24 mouse cellular contexts compared by ENCODE assay signal in the genomic region with DNA sequence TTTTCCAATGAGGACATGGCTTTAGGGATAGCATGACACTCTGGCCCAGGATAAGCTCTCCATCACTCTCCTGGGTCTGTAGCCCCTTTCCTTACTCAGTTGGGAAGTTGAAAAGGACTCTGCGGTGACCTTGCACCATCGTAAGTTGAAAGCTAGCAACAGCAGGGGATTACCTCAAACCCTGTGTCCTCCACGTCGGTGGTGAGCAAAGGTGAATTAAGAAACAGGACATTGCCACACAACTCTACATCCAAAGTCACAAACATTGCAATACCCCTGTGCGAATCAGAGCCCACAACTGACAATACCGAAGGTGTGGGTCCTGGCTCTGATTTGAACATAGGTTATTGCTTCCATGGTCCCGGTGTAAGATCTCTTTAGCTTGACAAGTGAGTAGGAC. TPM values are rescaled to one million over a fixed set of nuclear protein-coding genes. Genes with fewer than 3 reads are reported as not detected.
A peak's percentile ranks its signal among the peaks of the same experiment; 100 is the strongest.
DNase-seq lines count a peak whose midpoint lies in the region; ATAC-seq and TF ChIP-seq lines count a peak whose summit lies in the region.
"Had no signal": no experiment of that assay in that cellular context is flagged by ENCODE, and none has a peak within 500 bp of the region (broad histone marks: within the 10 kb centered on the region; RNA-seq: fewer than 3 reads in every experiment).

No protein-coding gene starts in this region.

- WGBS in liver, postnatal 0 days (ENCODE audit: insufficient replicate concordance): 62% methylated on average over 7 of the region's 7 CpGs
- 78% methylated on average over 7 of the region's 7 CpGs for WGBS in liver, embryonic 11.5 days
- WGBS in bone marrow, adult 2 months: 43% methylated on average over 7 of the region's 7 CpGs

- peak; percentile 60; the same call in 1 of the 2 replicates for TF ChIP-seq EP300 in liver, postnatal 0 days (IDR thresholded peaks at IDR 0.05; ENCODE audit: low read depth)

- H3K36me3 ChIP-seq in liver, postnatal 0 days (replicated peaks; ENCODE audit: insufficient read depth, low read length): no peaks in the 10 kb centered on the region
- no peaks in the 10 kb centered on the region for H3K36me3 ChIP-seq in liver, embryonic 11.5 days (ENCODE audit: control insufficient read depth, insufficient read depth, low read length)
- H3K36me3 ChIP-seq: embryonic facial prominence, embryonic 10.5 days; embryonic facial prominence, embryonic 13.5 days; G1E had no signal

- peak; percentile 36 for DNase-seq in liver, postnatal 0 days
- DNase-seq in liver, embryonic 11.5 days (ENCODE audit: low spot score): no peak
- no peak for DNase-seq in left cerebral cortex, adult 9 months (ENCODE audit: low spot score in 2 of 2)
- DNase-seq in Muller cell, postnatal 12 days (ENCODE audit: inconsistent ontology term): no peak
- DNase-seq: cerebellum, adult 11-12 months; cerebellum, adult 8-10 months; cerebellum, postnatal 10 days; cerebellum, postnatal 36 days; embryo, embryonic 11 days; forebrain, postnatal 0 days; gastrocnemius, postnatal 25 days; heart, adult 2 months; heart, postnatal 36 days had no signal

- H3K27ac ChIP-seq in liver, postnatal 0 days (ENCODE audit: low read depth): peak overlapping the region; percentile 23; the same call in 1 of the 2 replicates
- no peak overlapping the region for H3K27ac ChIP-seq in liver, embryonic 11.5 days (ENCODE audit: low read depth, low read length)
- H3K27ac ChIP-seq in bone marrow, adult 2 months (ENCODE audit: control insufficient read depth, insufficient read depth, low read depth, low read length, poor library complexity): peak overlapping the region; percentile 50
- H3K27ac ChIP-seq: embryonic facial prominence, embryonic 10.5 days; embryonic facial prominence, embryonic 13.5 days; heart, adult 2 months; hindbrain, embryonic 14.5 days had no signal

- TF ChIP-seq CTCF in liver, postnatal 0 days (IDR thresholded peaks at IDR 0.05; ENCODE audit: low read depth): no peak
- no peak for TF ChIP-seq CTCF in bone marrow, adult 2 months (IDR thresholded peaks at IDR 0.05; ENCODE audit: control insufficient read depth, insufficient read depth, low read length)

- H3K4me3 ChIP-seq in liver, postnatal 0 days (ENCODE audit: low read depth, low read length): no peak overlapping the region
- H3K4me3 ChIP-seq in liver, embryonic 11.5 days (ENCODE audit: low read depth, low read length): no peak overlapping the region
- no peak overlapping the region for H3K4me3 ChIP-seq in bone marrow, adult 2 months (replicated peaks; ENCODE audit: control insufficient read depth, low read depth, low read length)
- H3K4me3 ChIP-seq: embryonic facial prominence, embryonic 10.5 days; embryonic facial prominence, embryonic 13.5 days; erythroblast, embryonic 14.5 days; heart, adult 2 months had no signal

- ATAC-seq in liver, postnatal 0 days: peak; percentile 93
- ATAC-seq in liver, embryonic 11.5 days (replicated peaks; ENCODE audit: low FRiP score): no peak
- ATAC-seq in megakaryocyte, adult 5-6 weeks (ENCODE audit: poor library complexity, severe bottlenecking): peak; percentile 84
- no peak for ATAC-seq in frontal cortex, adult (ENCODE audit: low TSS enrichment)
- ATAC-seq: forebrain, embryonic 14.5 days; forebrain, postnatal 0 days; intestine, postnatal 0 days had no signal

- no peaks in the 10 kb centered on the region for H3K27me3 ChIP-seq in liver, postnatal 0 days (ENCODE audit: insufficient read depth, low read length)
- no peaks in the 10 kb centered on the region for H3K27me3 ChIP-seq in liver, embryonic 11.5 days (replicated peaks; ENCODE audit: control insufficient read depth, insufficient read depth, low read length)
- H3K27me3 ChIP-seq: embryonic facial prominence, embryonic 13.5 days had no signal

- H3K9me3 ChIP-seq in liver, postnatal 0 days (ENCODE audit: low read length): no peaks in the 10 kb centered on the region
- no peaks in the 10 kb centered on the region for H3K9me3 ChIP-seq in liver, embryonic 11.5 days (ENCODE audit: control insufficient read depth, low read length)
- H3K9me3 ChIP-seq: embryonic facial prominence, embryonic 10.5 days; embryonic facial prominence, embryonic 13.5 days; G1E had no signal

- no peak overlapping the region for H3K9ac ChIP-seq in liver, postnatal 0 days (replicated peaks)
- H3K9ac ChIP-seq in liver, embryonic 11.5 days (ENCODE audit: low read depth, low read length): no peak overlapping the region
- H3K9ac ChIP-seq: embryonic facial prominence, embryonic 13.5 days; forebrain, postnatal 0 days; hindbrain, embryonic 14.5 days had no signal

- no peak for TF ChIP-seq POLR2A in bone marrow, adult 2 months (IDR thresholded peaks at IDR 0.05; ENCODE audit: borderline replicate concordance, control insufficient read depth, low read depth, low read length)

- no peaks in the 10 kb centered on the region for H3K4me1 ChIP-seq in liver, postnatal 0 days (ENCODE audit: insufficient read depth)
- no peaks in the 10 kb centered on the region for H3K4me1 ChIP-seq in liver, embryonic 11.5 days (replicated peaks; ENCODE audit: control insufficient read depth, insufficient read depth, low read length)
- H3K4me1 ChIP-seq in bone marrow, adult 2 months (ENCODE audit: control insufficient read depth, insufficient read depth, low read length): peaks cover 1% of the 10 kb centered on the region; the same call in 1 of the 2 replicates
- H3K4me1 ChIP-seq: embryonic facial prominence, embryonic 10.5 days; embryonic facial prominence, embryonic 13.5 days had no signal

- no peak overlapping the region for H3K4me2 ChIP-seq in liver, postnatal 0 days (ENCODE audit: low read depth, low read length)
- no peak overlapping the region for H3K4me2 ChIP-seq in liver, embryonic 11.5 days
- H3K4me2 ChIP-seq: embryonic facial prominence, embryonic 13.5 days; heart, embryonic 11.5 days; hindbrain, embryonic 14.5 days had no signal

RNA-seq across cellular contexts. Expression of gene Stx11, which starts 11.9 kb away (rescaled TPM):
- polyA plus RNA-seq in liver, postnatal 0 days (2015; fragmentation: Nextera tagmentation; extraction: Ambion mirVana): 10.3 and 11.9 TPM in 2 replicates
- polyA plus RNA-seq in liver, embryonic 11.5 days (2014; fragmentation: Nextera tagmentation; extraction: Ambion mirVana): 12.6 and 14.9 TPM in 2 replicates
- 13.2 and 28.8 TPM in 2 replicates for polyA plus RNA-seq in bone marrow, adult 2 months (2011; ENCODE audit: insufficient read depth, insufficient read length, low replicate concordance, missing spikeins)
- total RNA-seq in megakaryocyte, adult 5-6 weeks (2015): 41.9 and 44.6 TPM in 2 replicates
- total RNA-seq in megakaryocyte, adult 5-6 weeks (2017): 36.0 and 46.8 TPM in 2 replicates

RNA-seq across cellular contexts. Expression of gene Sf3b5, which starts 29.2 kb away (rescaled TPM):
- polyA plus RNA-seq in liver, postnatal 0 days (2015; fragmentation: Nextera tagmentation; extraction: Ambion mirVana): 14.3 and 15.5 TPM in 2 replicates
- polyA plus RNA-seq in liver, embryonic 11.5 days (2014; fragmentation: Nextera tagmentation; extraction: Ambion mirVana): 48.0 and 50.1 TPM in 2 replicates
- 10.7 and 15.7 TPM in 2 replicates for polyA plus RNA-seq in bone marrow, adult 2 months (2011; ENCODE audit: insufficient read depth, insufficient read length, low replicate concordance, missing spikeins)
- 14.0 and 17.0 TPM in 2 replicates for total RNA-seq in megakaryocyte, adult 5-6 weeks (2015)
- 15.4 and 15.8 TPM in 2 replicates for total RNA-seq in megakaryocyte, adult 5-6 weeks (2017)

Comparison
In these comparisons a context has a peak if more than half of its experiments do, and no peak if none do; other contexts are left out.
1. ATAC-seq: peak in liver, postnatal 0 days (single experiment) and megakaryocyte, adult 5-6 weeks (single experiment); none in liver, embryonic 11.5 days (single experiment) and frontal cortex, adult (single experiment).